Mouse (Mus musculus) forebrain, embryonic 15.5 days (tissue): ENCODE data around the gene Adipor2. TPM values are rescaled to one million over a fixed set of nuclear protein-coding genes. Genes with fewer than 3 reads are reported as not detected.

Source experiments
- ATAC-seq: fragments of 200-750 bp; cut with Nextera tagmentation; replicated peaks from 2 replicates; pipeline ENCODE4 v1.8.0; 2017; ENCODE audit warnings: mild to moderate bottlenecking, moderate TSS enrichment, moderate library complexity
- H3K27ac ChIP-seq: fragments of 300-500 bp; sonication (generic); replicated peaks from 2 replicates; pipeline ENCODE4 v1.5.1; 2015; ENCODE audit warnings: mild to moderate bottlenecking, inconsistent platforms
- H3K27me3 ChIP-seq: fragments of 300-500 bp; sonication (generic); 2 replicates; pipeline ENCODE4 v1.6.1; 2015; ENCODE audit warnings: inconsistent platforms
- H3K36me3 ChIP-seq: fragments of 300-500 bp; sonication (generic); 2 replicates; pipeline ENCODE4 v1.6.1; 2015; ENCODE audit warnings: mild to moderate bottlenecking, inconsistent platforms
- H3K4me1 ChIP-seq: fragments of 300-500 bp; sonication (generic); 2 replicates; pipeline ENCODE4 v1.6.1; 2015; ENCODE audit warnings: inconsistent platforms
- H3K4me2 ChIP-seq: fragments of 300-500 bp; sonication (generic); replicated peaks from 2 replicates; pipeline ENCODE4 v1.6.1; 2015; ENCODE audit warnings: mild to moderate bottlenecking, inconsistent platforms
- H3K4me3 ChIP-seq: fragments of 300-500 bp; sonication (generic); 2 replicates; pipeline ENCODE4 v1.5.1; 2015; ENCODE audit warnings: mild to moderate bottlenecking, inconsistent platforms
- H3K9ac ChIP-seq: fragments of 300-500 bp; sonication (generic); replicated peaks from 2 replicates; pipeline ENCODE4 v1.6.1; 2015; ENCODE audit warnings: mild to moderate bottlenecking, inconsistent platforms
- H3K9me3 ChIP-seq: fragments of 300-500 bp; sonication (generic); 2 replicates; pipeline ENCODE4 v1.6.1; 2016; ENCODE audit warnings: inconsistent platforms
- WGBS: fragments of 180-500 bp; shearing (Covaris S2); methylation state at CpG from one replicate; pipeline ENCODE4 v1.1.7; 2015; ENCODE audit warnings: mixed read lengths; 5-methylcytosine and 5-hydroxymethylcytosine counted together
- polyA plus RNA-seq: library from polyadenylated mRNA; unstranded; fragments of >200 nt; fragmentation: Nextera tagmentation; extraction: Ambion mirVana; gene quantifications from 2 replicates; pipeline ENCODE4 v1.2.1, GENCODE M21; 2015

Adipor2 gene
- polyA plus RNA-seq, 1 experiment from 2014 or later = 45.5 TPM

- no peak for ATAC-seq
- Histone ChIP-seq H3K27ac (no peak overlapping the region), H3K4me2 (no peak overlapping the region), H3K9ac (no peak overlapping the region), H3K36me3 (no peaks in the 10 kb centered on the region), H3K27me3 (peaks cover 14% of the 10 kb centered on the region; the same call in 1 of the 2 replicates), H3K4me3 (no peak overlapping the region), H3K4me1 (peaks cover 24% of the 10 kb centered on the region), H3K9me3 (no peaks in the 10 kb centered on the region)
- WGBS = 52% methylated on average over 3 of the region's 3 CpGs
These were observed 83.7 kb downstream of the Adipor2 start for GRCm38 (mm10) chr6:119333831-119334230.

DNA sequence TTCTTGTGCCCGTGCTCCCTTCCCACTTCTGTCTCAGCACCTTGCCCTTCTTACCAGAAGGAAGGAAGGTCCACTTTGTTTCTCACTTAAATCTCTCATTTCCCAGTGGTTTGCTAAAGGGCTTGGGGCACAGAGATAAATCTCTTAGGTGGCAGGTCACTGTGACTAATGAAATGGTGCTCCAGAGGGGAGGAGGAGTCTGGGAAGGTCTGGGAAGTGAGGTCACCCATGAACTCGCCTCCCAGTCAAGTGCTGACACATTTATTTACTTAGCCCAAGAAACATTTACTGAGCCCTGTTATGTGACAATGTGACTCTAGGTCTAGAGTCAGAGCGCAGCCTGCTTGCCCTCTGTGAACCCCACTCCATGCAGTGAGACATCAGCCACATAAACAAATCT, 84.3 kb downstream of the Adipor2 start:
- Histone ChIP-seq H3K9me3 (no peaks in the 10 kb centered on the region), H3K4me1 (peaks cover 30% of the 10 kb centered on the region), H3K27me3 (peaks cover 14% of the 10 kb centered on the region; the same call in 1 of the 2 replicates), H3K4me2 (no peak overlapping the region), H3K4me3 (no peak overlapping the region), H3K36me3 (no peaks in the 10 kb centered on the region), H3K27ac (no peak overlapping the region), H3K9ac (no peak overlapping the region)
- ATAC-seq = no peak
- 34% methylated on average over 3 of the region's 3 CpGs for WGBS

DNA sequence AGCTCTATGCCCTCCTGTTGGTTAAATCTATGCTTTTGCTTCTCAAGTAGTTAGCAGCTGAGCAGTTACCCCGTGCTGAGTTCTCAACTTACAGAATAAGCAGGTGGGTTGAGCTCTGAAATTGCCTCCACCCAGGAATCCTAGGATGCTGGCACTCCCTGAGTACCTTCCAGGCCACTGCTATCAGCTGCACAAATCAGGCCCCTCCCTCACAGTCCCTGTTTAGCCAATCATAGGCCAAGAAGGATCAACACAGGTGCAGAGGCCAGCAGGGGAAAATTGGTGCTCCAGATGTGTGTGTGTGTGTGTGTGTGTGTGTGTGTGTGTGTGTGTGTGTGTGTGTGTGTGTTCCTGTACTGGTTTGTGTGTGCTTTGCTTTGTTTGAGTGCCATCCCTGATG, 85.4 kb downstream of the Adipor2 start:
- Histone ChIP-seq H3K36me3 (no peaks in the 10 kb centered on the region), H3K4me3 (no peak overlapping the region), H3K4me2 (no peak overlapping the region), H3K27me3 (peaks cover 14% of the 10 kb centered on the region; the same call in 1 of the 2 replicates), H3K9me3 (no peaks in the 10 kb centered on the region), H3K4me1 (peaks cover 36% of the 10 kb centered on the region), H3K9ac (no peak overlapping the region), H3K27ac (no peak overlapping the region)
- WGBS = 11% methylated on average over 1 of the region's 1 CpGs
- ATAC-seq = no peak

DNA sequence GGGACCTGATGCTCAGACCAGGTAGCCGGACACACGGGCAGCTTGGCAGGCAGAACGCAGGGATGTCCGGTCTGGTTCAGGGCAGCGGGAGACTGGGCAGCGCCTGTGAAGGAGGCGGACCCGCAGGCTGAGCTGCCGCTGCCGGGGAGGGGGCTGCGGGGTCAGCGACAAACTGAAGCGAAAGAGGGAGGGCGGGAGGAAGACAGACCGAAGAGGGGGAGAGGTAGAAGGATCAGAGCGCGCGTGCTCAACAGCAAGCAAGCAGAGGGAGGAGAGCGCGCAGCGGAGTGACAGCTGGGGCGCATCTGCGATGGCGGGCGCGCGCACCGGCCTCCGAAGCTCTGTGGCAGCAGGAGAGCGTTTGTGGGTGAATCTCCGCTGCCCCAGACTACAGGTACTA, 87.0 kb downstream of the Adipor2 start, which contains the start of gene Lrtm2:
Lrtm2 (minus strand) TSS at position 261 of the 400 bp plus-strand sequence.
- H3K4me3 ChIP-seq = peak within 1 kb of the TSS; percentile 50
- peak within 1 kb of the TSS; percentile 73 for H3K4me2 ChIP-seq
- peak within 1 kb of the TSS; percentile 46 for H3K27ac ChIP-seq
- H3K36me3 ChIP-seq = no peaks in the 10 kb centered on the region
- peaks cover 36% of the 10 kb centered on the region for H3K4me1 ChIP-seq
- no peaks in the 10 kb centered on the region for H3K9me3 ChIP-seq
- WGBS = under 1% methylated on average over 31 of the region's 31 CpGs
- peak within 1 kb of the TSS; percentile 49 for H3K9ac ChIP-seq
- peaks cover 14% of the 10 kb centered on the region; the same call in 1 of the 2 replicates for H3K27me3 ChIP-seq
- ATAC-seq = peak; percentile 44

DNA sequence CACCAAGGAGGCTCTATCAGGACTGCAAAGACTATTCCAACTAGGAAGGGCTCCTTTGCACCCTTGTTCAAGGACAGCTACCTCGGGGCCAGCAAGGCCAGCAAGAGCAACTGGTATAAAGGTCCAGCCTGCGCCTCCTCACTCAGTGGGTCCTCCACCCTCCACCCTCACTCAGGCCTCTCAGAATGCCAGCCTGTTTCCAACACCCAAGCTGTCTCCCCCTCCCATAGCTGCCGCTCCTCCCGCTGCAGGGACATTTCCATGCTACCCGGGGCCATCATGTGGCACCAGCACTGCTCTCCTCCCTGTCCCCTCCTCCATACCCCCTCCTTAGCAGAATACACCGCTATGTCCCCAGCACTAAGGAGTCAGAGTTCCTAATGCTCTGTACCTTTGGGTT, 87.6 kb downstream of the Adipor2 start:
- Histone ChIP-seq H3K4me1 (peaks cover 36% of the 10 kb centered on the region), H3K9me3 (no peaks in the 10 kb centered on the region), H3K9ac (peak overlapping the region; percentile 49), H3K27ac (peak overlapping the region; percentile 46), H3K27me3 (peaks cover 14% of the 10 kb centered on the region; the same call in 1 of the 2 replicates), H3K36me3 (no peaks in the 10 kb centered on the region), H3K4me3 (peak overlapping the region; percentile 50), H3K4me2 (peak overlapping the region; percentile 73)
- 16% methylated on average over 6 of the region's 6 CpGs for WGBS
- ATAC-seq = peak; percentile 23

DNA sequence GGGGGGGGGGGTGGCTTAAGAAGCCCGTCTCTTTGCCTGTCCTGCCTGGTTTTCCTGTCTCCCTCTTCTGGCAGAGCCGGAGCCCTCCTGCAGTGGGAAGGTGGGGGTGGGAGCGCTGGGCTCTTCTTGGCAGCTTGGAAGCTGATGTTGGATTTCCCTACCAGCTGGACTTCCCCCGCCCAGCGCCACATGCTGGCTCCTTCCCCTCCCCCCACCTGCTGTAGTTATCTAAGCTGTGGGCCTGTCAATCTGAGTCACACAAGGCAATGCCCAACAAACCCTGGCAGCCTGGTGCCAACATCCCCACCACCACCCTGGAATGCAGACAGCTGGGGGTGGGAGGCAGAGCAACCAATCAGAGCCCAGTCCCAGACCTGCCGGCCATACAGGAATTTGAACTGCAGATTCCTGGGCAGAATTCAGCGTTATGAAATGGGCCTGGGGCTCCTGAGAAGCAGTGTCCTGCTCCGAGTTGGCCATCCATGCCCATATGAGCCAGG, 88.2 kb downstream of the Adipor2 start:
- H3K4me1 ChIP-seq = peaks cover 36% of the 10 kb centered on the region
- H3K9ac ChIP-seq = peak overlapping the region; percentile 49; the same call in 1 of the 2 replicates
- 1% methylated on average over 8 of the region's 8 CpGs for WGBS
- peak; percentile 87 for ATAC-seq
- peak overlapping the region; percentile 73 for H3K4me2 ChIP-seq
- no peaks in the 10 kb centered on the region for H3K9me3 ChIP-seq
- no peaks in the 10 kb centered on the region for H3K36me3 ChIP-seq
- H3K4me3 ChIP-seq = peak overlapping the region; percentile 50
- peak overlapping the region; percentile 46 for H3K27ac ChIP-seq
- H3K27me3 ChIP-seq = peaks cover 14% of the 10 kb centered on the region; the same call in 1 of the 2 replicates

DNA sequence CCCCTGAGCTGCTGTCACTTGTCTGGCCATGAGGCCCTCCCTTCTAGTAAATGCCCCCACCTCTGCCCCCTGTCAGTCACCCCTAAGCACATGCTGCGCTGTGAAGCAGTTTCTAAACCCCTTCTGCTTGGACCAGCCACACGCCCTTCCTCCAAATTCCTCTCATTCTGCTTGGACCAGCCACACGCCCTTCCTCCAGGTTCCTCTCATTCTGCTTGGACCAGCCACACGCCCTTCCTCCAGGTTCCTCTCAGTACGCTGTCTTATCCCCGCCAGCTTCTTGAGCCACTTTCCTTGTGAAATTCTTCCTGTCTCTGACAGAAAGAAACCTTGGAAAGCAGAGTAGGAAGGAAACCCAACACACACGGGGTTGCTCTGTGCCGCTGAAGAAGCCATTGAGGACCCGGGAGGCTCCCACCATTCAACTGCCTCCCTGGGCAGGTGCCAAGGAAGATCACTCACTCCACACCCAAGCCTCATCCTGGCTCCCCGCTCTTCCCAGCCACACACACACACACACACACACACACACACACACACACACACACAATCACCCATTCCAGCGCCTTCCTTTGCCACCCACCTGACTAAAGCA, 88.9 kb downstream of the Adipor2 start:
- 15% methylated on average over 10 of the region's 11 CpGs for WGBS
- ATAC-seq = peak; percentile 5

DNA sequence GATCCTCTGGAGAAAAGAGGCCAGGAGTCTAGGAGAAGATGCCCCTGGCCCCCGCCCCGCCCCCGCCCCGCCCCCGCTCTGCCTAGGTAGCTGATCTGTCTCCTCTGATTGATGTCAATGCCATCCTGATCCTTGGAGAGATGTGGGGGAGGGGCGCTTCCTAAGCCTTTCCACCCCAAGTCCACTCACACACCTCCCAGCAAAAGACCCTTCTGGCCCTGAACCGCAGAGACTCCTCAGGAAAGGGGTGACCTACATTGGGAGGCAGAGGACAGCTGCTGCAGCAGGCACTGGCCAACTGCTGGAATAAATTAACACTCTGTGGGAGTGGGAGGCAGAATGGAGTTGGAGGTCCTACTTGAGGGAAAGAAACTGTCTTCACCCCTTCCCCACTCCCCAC, 91.0 kb downstream of the Adipor2 start:
- Histone ChIP-seq H3K36me3 (no peaks in the 10 kb centered on the region), H3K27me3 (peaks cover 10% of the 10 kb centered on the region; the same call in 1 of the 2 replicates), H3K9ac (no peak overlapping the region), H3K27ac (no peak overlapping the region), H3K9me3 (no peaks in the 10 kb centered on the region), H3K4me2 (no peak overlapping the region), H3K4me1 (peaks cover 36% of the 10 kb centered on the region), H3K4me3 (no peak overlapping the region)
- WGBS = 52% methylated on average over 7 of the region's 7 CpGs
- ATAC-seq = no peak

More for the DNA sequence above, 88.9 kb downstream of the Adipor2 start:
- Histone ChIP-seq H3K4me3 (peak overlapping the region; percentile 50), H3K9me3 (no peaks in the 10 kb centered on the region), H3K4me1 (peaks cover 36% of the 10 kb centered on the region), H3K9ac (0 out of 2 replicates have a peak overlapping the region, but pooled peaks have one; percentile 49), H3K27me3 (peaks cover 14% of the 10 kb centered on the region; the same call in 1 of the 2 replicates), H3K27ac (peak overlapping the region; percentile 37), H3K36me3 (no peaks in the 10 kb centered on the region), H3K4me2 (peak overlapping the region; percentile 73)

DNA sequence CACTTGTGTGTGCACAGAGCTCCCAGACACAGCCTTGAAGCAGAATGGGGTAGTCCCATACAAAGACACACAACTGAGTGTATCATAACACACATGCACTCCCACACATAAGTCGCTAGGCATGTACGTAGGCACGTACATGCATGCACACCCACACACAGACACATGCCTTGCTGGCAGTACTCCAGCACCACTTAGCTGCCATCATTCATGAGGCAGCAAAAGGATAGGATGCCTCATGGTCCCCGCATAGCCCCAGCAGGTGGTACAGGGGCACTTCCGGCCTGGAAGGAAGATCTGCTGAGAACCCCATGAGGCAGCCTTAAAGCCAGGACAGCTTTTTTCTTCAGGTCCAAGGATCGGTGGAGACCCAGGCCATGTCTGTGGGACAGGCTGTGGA, 91.5 kb downstream of the Adipor2 start:
- 0 out of 2 replicates have a peak, but pooled peaks cover 4% of the 10 kb centered on the region for H3K27me3 ChIP-seq
- H3K36me3 ChIP-seq = no peaks in the 10 kb centered on the region
- peaks cover 33% of the 10 kb centered on the region for H3K4me1 ChIP-seq
- H3K4me2 ChIP-seq = no peak overlapping the region
- H3K9ac ChIP-seq = no peak overlapping the region
- H3K27ac ChIP-seq = no peak overlapping the region
- no peak overlapping the region for H3K4me3 ChIP-seq
- H3K9me3 ChIP-seq = no peaks in the 10 kb centered on the region
- ATAC-seq = no peak
- WGBS = 73% methylated on average over 6 of the region's 6 CpGs

- Histone ChIP-seq H3K27ac (no peak overlapping the region), H3K4me3 (no peak overlapping the region), H3K4me2 (no peak overlapping the region), H3K27me3 (no peaks in the 10 kb centered on the region), H3K9ac (no peak overlapping the region), H3K4me1 (peaks cover 21% of the 10 kb centered on the region), H3K36me3 (no peaks in the 10 kb centered on the region), H3K9me3 (no peaks in the 10 kb centered on the region)
- no peak for ATAC-seq
- WGBS = 49% methylated on average over 10 of the region's 10 CpGs
These were observed 92.7 kb downstream of the Adipor2 start for GRCm38 (mm10) chr6:119324776-119325175.

GRCm38 (mm10) chr6:119321752-119322151, 95.8 kb downstream of the Adipor2 start:
- Histone ChIP-seq H3K4me3 (no peak overlapping the region), H3K9ac (no peak overlapping the region), H3K27ac (no peak overlapping the region), H3K9me3 (no peaks in the 10 kb centered on the region), H3K36me3 (no peaks in the 10 kb centered on the region), H3K4me1 (peaks cover 5% of the 10 kb centered on the region; the same call in 1 of the 2 replicates), H3K27me3 (no peaks in the 10 kb centered on the region), H3K4me2 (no peak overlapping the region)
- WGBS = 79% methylated on average over 7 of the region's 7 CpGs
- no peak for ATAC-seq

DNA sequence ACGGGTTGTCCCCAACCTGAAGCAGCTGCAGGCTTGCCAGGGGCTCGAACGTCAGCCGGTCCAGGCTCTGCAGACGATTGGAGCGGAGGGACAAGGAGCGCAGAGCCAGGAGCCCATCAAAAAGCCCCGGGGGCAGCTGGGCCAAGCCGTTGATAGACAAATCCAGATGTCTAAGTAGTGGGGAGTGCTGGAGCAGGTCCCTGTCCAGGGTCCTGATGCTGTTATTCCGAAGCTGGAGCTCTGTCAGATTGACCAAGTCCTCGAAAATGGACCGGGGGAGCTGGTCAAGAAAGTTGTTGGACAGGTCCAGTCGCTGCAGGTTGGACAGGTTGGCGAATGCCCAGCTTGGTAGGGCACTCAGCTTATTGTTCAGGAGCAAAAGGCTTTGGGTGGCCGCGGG, 97.0 kb downstream of the Adipor2 start:
- H3K27ac ChIP-seq = no peak overlapping the region
- no peaks in the 10 kb centered on the region for H3K36me3 ChIP-seq
- H3K4me1 ChIP-seq = peaks cover 5% of the 10 kb centered on the region; the same call in 1 of the 2 replicates
- WGBS = 55% methylated on average over 16 of the region's 16 CpGs
- no peak overlapping the region for H3K9ac ChIP-seq
- H3K4me3 ChIP-seq = no peak overlapping the region
- no peaks in the 10 kb centered on the region for H3K27me3 ChIP-seq
- no peaks in the 10 kb centered on the region for H3K9me3 ChIP-seq
- ATAC-seq = no peak
- no peak overlapping the region for H3K4me2 ChIP-seq
